Mouse (Mus musculus) ES-E14 (cell line): Measurements from ENCODE around the gene 4930519P11Rik.

Experiments used
- CHD2 ChIP-seq: IDR thresholded peaks from 2 replicates; pipeline ENCODE4 v1.6.1; 2014; ENCODE audit warnings: mild to moderate bottlenecking, low read depth, low read length, inconsistent platforms
- MAFK ChIP-seq: IDR thresholded peaks from 2 replicates; pipeline ENCODE4 v1.6.1; 2014; ENCODE audit warnings: mild to moderate bottlenecking, low read depth, low read length, inconsistent platforms; ENCODE audit not compliant: insufficient read depth

- TF ChIP-seq MAFK = no peak
- no peak for TF ChIP-seq CHD2
Observed at GRCm38 (mm10) chr2:154606965-154607364, 6.3 kb downstream of the 4930519P11Rik start.
